Mouse (Mus musculus) lung, postnatal 0 days (tissue): ENCODE results near the gene Jph4. TPM values are rescaled to one million over a fixed set of nuclear protein-coding genes. Genes with fewer than 3 reads are reported as not detected.

Experiments
- ATAC-seq: fragments of 200-750 bp; cut with Nextera tagmentation; 2 replicates; pipeline ENCODE4 v1.8.0; 2017; ENCODE audit warnings: moderate library complexity
- DNase-seq: peaks from one replicate; pipeline ENCODE4 v3.0.0-alpha.2; 2016; ENCODE audit warnings: low spot score
- H3K27ac ChIP-seq: fragments of 300-500 bp; sonication (generic); 2 replicates; pipeline ENCODE4 v1.5.1; 2014; ENCODE audit warnings: antibody characterized with exemption, mild to moderate bottlenecking, low read length, mixed read lengths
- H3K27me3 ChIP-seq: fragments of 300-500 bp; sonication (generic); replicated peaks from 2 replicates; pipeline ENCODE4 v1.6.1; 2014; ENCODE audit warnings: low read length, mixed read lengths; ENCODE audit not compliant: insufficient read depth
- H3K36me3 ChIP-seq: fragments of 300-500 bp; sonication (generic); 2 replicates; pipeline ENCODE4 v1.6.1; 2014; ENCODE audit warnings: low read length, mixed read lengths; ENCODE audit not compliant: insufficient read depth
- H3K4me1 ChIP-seq: fragments of 300-500 bp; sonication (generic); 2 replicates; pipeline ENCODE4 v1.6.1; 2014; ENCODE audit warnings: antibody characterized with exemption, low read depth, low read length, mixed read lengths; ENCODE audit not compliant: insufficient read depth
- H3K4me2 ChIP-seq: fragments of 300-500 bp; sonication (generic); replicated peaks from 2 replicates; pipeline ENCODE4 v1.6.1; 2014; ENCODE audit warnings: low read depth, mild to moderate bottlenecking, low read length, moderate library complexity, mixed read lengths
- H3K4me3 ChIP-seq: fragments of 300-500 bp; sonication (generic); 2 replicates; pipeline ENCODE4 v1.5.1; 2014; ENCODE audit warnings: low read depth, low read length
- H3K9ac ChIP-seq: fragments of 300-500 bp; sonication (generic); replicated peaks from 2 replicates; pipeline ENCODE4 v1.6.1; 2014; ENCODE audit warnings: low read depth, mild to moderate bottlenecking
- H3K9me3 ChIP-seq: fragments of 300-500 bp; sonication (generic); 2 replicates; pipeline ENCODE4 v1.6.1; 2016; ENCODE audit warnings: low read length, mixed read lengths
- CTCF ChIP-seq: IDR thresholded peaks from 2 replicates; pipeline ENCODE4 v1.5.1; 2016; ENCODE audit warnings: antibody characterized with exemption, mild to moderate bottlenecking
- EP300 ChIP-seq: IDR thresholded peaks from 2 replicates; pipeline ENCODE4 v1.6.1; 2016; ENCODE audit warnings: antibody characterized with exemption, mild to moderate bottlenecking, control low read depth
- WGBS: fragments of 180-500 bp; shearing (Covaris S2); extraction: QIAGEN DNeasy Blood & Tissue Kit; methylation state at CpG from one replicate; pipeline ENCODE4 v1.1.7; 2014; 5-methylcytosine and 5-hydroxymethylcytosine counted together
- polyA plus RNA-seq: library from polyadenylated mRNA; unstranded; fragments of >200 nt; fragmentation: Nextera tagmentation; extraction: Ambion mirVana; gene quantifications from 2 replicates; pipeline ENCODE4 v1.2.1, GENCODE M21; 2015

Gene Jph4
- polyA plus RNA-seq, 1 experiment from 2014 or later = 0.08 TPM

DNA sequence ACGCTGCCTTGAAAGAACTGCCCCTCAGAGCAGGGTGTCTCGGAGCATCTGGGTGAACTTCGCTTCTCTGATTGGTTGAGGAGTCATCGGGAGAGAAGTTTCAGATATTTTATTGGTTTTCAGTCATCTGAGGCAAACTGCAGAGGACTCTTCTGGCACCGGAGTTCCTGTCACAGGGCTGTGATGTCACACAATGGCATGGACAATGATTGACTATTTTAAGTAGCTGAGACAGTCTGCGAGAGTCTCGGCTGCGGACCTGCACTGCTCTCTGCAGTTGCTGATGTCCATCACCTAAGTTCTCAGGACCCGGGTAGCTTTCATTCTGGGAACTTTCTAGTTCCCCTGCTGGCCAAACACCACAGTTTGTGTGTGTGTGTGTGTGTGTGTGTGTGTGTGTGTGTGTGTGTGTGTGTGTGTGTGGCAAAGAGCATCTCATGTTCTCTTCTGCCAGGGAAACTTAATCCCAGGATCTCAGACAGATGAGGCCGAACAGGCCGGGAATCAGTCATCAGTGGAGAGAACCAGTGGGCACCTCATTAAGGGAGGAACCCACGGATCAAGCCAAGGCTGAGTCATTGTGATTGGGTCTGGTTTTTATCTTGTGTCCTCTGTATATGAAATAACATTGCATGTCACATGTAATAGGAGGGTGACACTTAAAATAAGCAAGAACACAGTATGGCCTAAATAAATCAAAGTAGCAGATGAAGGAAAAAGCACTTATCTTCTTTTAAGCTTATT lies 40.8 kb upstream of the Jph4 start:
- Histone ChIP-seq H3K9ac (no peak overlapping the region), H3K9me3 (no peaks in the 10 kb centered on the region), H3K36me3 (no peaks in the 10 kb centered on the region), H3K27ac (no peak overlapping the region), H3K4me2 (no peak overlapping the region), H3K4me3 (no peak overlapping the region), H3K4me1 (no peaks in the 10 kb centered on the region), H3K27me3 (no peaks in the 10 kb centered on the region)
- ATAC-seq = no peak
- WGBS = 34% methylated on average over 12 of the region's 12 CpGs
- no peak for DNase-seq
- TF ChIP-seq EP300 (no peak), CTCF (no peak)

DNA sequence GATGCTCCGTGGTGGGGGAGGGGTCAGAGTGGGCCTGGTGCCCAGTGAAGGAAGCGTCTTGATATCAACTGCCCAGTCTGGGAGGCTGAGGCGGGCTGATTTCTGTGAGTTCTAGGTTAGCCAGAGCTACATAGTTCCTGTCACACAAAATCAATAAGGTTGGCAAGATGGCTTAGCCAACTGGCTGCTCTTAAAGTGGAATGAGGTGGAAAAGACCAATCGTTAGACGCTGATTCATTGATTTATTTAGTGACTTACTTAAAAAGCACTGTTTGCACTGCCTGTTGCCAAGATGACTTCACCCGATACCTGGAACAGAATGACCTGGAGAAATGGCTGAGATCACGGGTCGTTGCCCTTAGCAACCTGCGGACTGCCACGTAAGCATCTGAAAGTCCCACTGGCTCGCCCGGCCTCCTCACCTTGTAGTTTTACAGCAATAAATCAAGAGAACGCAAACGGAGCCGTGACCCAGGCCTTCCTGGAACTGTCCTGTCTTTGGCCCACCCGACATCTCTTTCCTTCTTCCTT lies 36.3 kb upstream of the Jph4 start:
- Histone ChIP-seq H3K9ac (no peak overlapping the region), H3K27me3 (no peaks in the 10 kb centered on the region), H3K9me3 (no peaks in the 10 kb centered on the region), H3K36me3 (no peaks in the 10 kb centered on the region), H3K27ac (no peak overlapping the region), H3K4me1 (no peaks in the 10 kb centered on the region), H3K4me3 (no peak overlapping the region), H3K4me2 (no peak overlapping the region)
- DNase-seq (no peak), ATAC-seq (no peak)
- WGBS = 83% methylated on average over 16 of the region's 16 CpGs
- no peak for TF ChIP-seq CTCF
- no peak for TF ChIP-seq EP300

- DNase-seq = no peak
- H3K27me3 ChIP-seq = no peaks in the 10 kb centered on the region
- H3K9ac ChIP-seq = no peak overlapping the region
- H3K27ac ChIP-seq = no peak overlapping the region
- no peaks in the 10 kb centered on the region for H3K9me3 ChIP-seq
- 67% methylated on average over 4 of the region's 4 CpGs for WGBS
- no peak for TF ChIP-seq CTCF
- TF ChIP-seq EP300 = no peak
- H3K4me3 ChIP-seq = no peak overlapping the region
- no peak for ATAC-seq
- H3K36me3 ChIP-seq = no peaks in the 10 kb centered on the region
- H3K4me2 ChIP-seq = no peak overlapping the region
- no peaks in the 10 kb centered on the region for H3K4me1 ChIP-seq
These were observed 35.4 kb upstream of the Jph4 start for GRCm38 (mm10) chr14:55152174-55152573.

DNA sequence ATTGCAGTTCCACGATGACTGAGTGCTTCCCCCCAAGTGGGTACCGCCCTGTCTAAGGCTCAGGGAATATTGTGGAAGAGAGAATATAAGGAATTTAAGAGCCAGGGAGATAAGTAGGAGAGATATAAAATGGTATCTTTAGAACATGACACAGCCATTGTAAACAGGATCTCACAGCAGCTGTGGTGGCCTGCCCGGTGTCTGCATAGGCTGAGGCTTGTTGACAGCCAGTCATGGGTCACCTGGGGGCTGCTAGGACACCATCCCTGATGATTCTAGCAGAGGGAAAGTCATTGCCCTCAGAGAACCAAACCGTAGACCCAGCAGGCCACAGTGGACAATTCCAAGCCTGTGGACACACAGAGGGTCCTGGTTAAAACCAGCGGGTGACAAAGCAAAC lies 34.2 kb upstream of the Jph4 start:
- no peaks in the 10 kb centered on the region for H3K9me3 ChIP-seq
- no peak for TF ChIP-seq CTCF
- no peak for TF ChIP-seq EP300
- ATAC-seq (no peak), DNase-seq (no peak)
- no peak overlapping the region for H3K27ac ChIP-seq
- H3K9ac ChIP-seq = no peak overlapping the region
- no peak overlapping the region for H3K4me3 ChIP-seq
- no peaks in the 10 kb centered on the region for H3K27me3 ChIP-seq
- 59% methylated on average over 5 of the region's 5 CpGs for WGBS
- no peaks in the 10 kb centered on the region for H3K4me1 ChIP-seq
- H3K4me2 ChIP-seq = no peak overlapping the region
- H3K36me3 ChIP-seq = no peaks in the 10 kb centered on the region

- Histone ChIP-seq H3K9me3 (no peaks in the 10 kb centered on the region), H3K27me3 (no peaks in the 10 kb centered on the region), H3K27ac (no peak overlapping the region), H3K36me3 (no peaks in the 10 kb centered on the region), H3K9ac (no peak overlapping the region), H3K4me3 (no peak overlapping the region), H3K4me2 (no peak overlapping the region), H3K4me1 (no peaks in the 10 kb centered on the region)
- ATAC-seq = no peak
- WGBS = 62% methylated on average over 5 of the region's 5 CpGs
- DNase-seq = no peak
- TF ChIP-seq CTCF (no peak), EP300 (no peak)
These were observed 32.3 kb upstream of the Jph4 start for GRCm38 (mm10) chr14:55149041-55149440.

GRCm38 (mm10) chr14:55148363-55148915 lies 31.7 kb upstream of the Jph4 start:
- TF ChIP-seq EP300 = no peak
- peak; percentile 84 for TF ChIP-seq CTCF
- DNase-seq = peak; percentile 63
- Histone ChIP-seq H3K27me3 (no peaks in the 10 kb centered on the region), H3K9ac (no peak overlapping the region), H3K4me3 (no peak overlapping the region), H3K27ac (no peak overlapping the region), H3K4me1 (no peaks in the 10 kb centered on the region), H3K36me3 (no peaks in the 10 kb centered on the region), H3K4me2 (no peak overlapping the region), H3K9me3 (no peaks in the 10 kb centered on the region)
- 28% methylated on average over 5 of the region's 5 CpGs for WGBS
- no peak for ATAC-seq
